Mouse (Mus musculus) olfactory bulb, adult 2 months (tissue): ENCODE data around the gene Ruvbl2. TPM values are rescaled to one million over a fixed set of nuclear protein-coding genes. Genes with fewer than 3 reads are reported as not detected.
"Not testable (repeated sequence)": the region's sequence is repeated elsewhere in the genome, so short reads cannot be mapped to it uniquely, and the experiment has no call there.

Source experiments
- H3K27ac ChIP-seq: fragments of 200-500 bp; 2 replicates; pipeline ENCODE4 v1.5.1; 2012; ENCODE audit warnings: low read depth, low read length; ENCODE audit not compliant: insufficient read depth
- H3K4me1 ChIP-seq: fragments of 200-500 bp; 2 replicates; pipeline ENCODE4 v1.6.1; 2012; ENCODE audit warnings: low read length; ENCODE audit not compliant: control insufficient read depth, insufficient read depth
- H3K4me3 ChIP-seq: fragments of 200-500 bp; 2 replicates; pipeline ENCODE4 v1.5.1; 2012; ENCODE audit warnings: mild to moderate bottlenecking, low read depth, low read length, moderate library complexity; ENCODE audit not compliant: insufficient read depth
- CTCF ChIP-seq: fragments of 200-500 bp; IDR thresholded peaks from 2 replicates; pipeline ENCODE4 v1.5.1; 2012; ENCODE audit warnings: low read depth, mild to moderate bottlenecking, low read length, moderate library complexity; ENCODE audit not compliant: insufficient read depth
- POLR2A ChIP-seq: fragments of 200-500 bp; IDR thresholded peaks from 2 replicates; pipeline ENCODE4 v1.6.1; 2012; ENCODE audit warnings: mild to moderate bottlenecking, low read depth, low read length, moderate library complexity; ENCODE audit not compliant: insufficient read depth
- WGBS: fragments of 180-500 bp; shearing (Covaris S2); methylation state at CpG from one replicate; pipeline ENCODE4 v1.1.7; 2018; 5-methylcytosine and 5-hydroxymethylcytosine counted together
- polyA plus RNA-seq: library from polyadenylated mRNA; stranded (reverse); fragments of >200 nt; gene quantifications from 2 replicates; pipeline ENCODE4 v1.2.4, GENCODE M21; 2012; ENCODE audit warnings: low replicate concordance; ENCODE audit not compliant: missing spikeins, insufficient read depth, insufficient read length

Gene Ruvbl2
- polyA plus RNA-seq = not detected in 2 replicates

DNA sequence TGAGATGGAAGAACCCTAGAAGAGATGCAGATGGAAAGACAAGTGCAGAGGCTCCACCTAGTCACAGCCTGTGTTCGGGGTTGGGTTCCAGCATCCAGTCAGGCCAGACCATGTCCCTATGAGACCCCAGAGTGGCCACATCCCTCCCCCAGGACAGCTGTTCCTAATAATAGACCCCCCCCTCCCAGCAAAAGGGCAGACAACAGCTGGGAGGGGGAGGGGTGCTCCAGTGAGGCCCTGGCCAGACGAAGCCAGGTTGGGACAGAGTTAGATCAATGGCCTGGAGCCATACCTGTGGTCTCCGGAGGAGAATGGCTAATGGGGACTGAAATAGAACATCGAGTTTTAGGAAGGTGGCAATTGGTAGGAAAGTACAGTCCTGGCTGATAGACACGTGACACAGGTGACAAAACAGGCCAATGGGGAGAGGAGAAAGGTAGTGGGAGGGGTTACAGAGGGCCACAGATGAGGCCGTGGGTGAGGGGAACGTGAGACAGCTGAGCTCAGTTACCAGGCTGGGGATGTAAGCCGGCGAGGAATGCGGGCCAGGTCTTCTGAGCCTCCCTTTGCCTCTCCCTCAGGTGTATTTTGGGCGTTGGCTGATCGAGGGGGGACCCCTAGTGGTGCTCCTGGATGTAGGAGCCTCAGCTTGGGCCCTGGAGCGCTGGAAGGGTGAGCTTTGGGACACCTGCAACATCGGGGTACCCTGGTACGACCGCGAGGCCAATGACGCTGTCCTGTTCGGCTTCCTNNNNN, at the start of gene Ruvbl2:
Ruvbl2 (minus strand) TSS at position 576 of the 756 bp plus-strand sequence.
- H3K27ac ChIP-seq = no peak within 1 kb of the TSS
- WGBS = 40% methylated on average over 19 of the region's 19 CpGs
- no peak within 1 kb of the TSS for H3K4me3 ChIP-seq
- TF ChIP-seq POLR2A (no peak), CTCF (no peak)
- H3K4me1 ChIP-seq = peaks cover 24% of the 10 kb centered on the region

DNA sequence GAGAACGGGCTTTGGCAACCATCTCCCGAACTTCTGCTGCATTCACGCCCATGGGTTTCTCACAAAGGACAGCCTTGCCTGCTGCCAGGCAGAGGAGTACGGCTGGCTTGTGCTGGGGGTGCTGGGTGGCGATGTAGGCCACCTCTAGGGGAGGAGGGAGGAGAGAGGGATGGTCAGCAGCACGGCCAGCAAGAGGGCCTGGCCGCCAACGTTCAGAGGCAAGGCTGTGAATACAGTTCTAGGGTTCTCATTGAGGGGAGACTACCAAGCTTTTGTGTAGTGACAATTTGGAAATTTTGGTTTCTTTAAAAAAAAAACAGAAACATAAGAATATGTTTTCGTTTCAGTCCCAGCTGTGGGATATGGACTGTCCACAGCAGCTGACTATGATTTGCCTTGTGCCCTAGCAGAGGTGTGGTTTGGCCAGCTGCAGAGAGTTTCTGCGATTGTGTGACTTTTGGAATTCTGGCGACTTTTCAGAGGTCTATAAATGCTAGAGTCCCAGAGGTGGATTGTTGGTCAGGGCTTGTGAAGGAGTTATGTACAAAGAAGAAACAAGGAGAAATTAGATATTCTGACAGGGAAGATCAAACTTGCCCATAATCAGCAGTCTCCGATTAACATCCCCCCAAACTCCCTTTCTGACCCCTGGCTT, 49.0 kb upstream of the Ruvbl2 start, which contains the start of gene Gm45808:
Gm45808 (minus strand) TSS at position 51 of the 655 bp plus-strand sequence.
- peaks cover 23% of the 10 kb centered on the region for H3K4me1 ChIP-seq
- no peak within 1 kb of the TSS for H3K27ac ChIP-seq
- no peak for TF ChIP-seq POLR2A
- TF ChIP-seq CTCF = no peak
- 71% methylated on average over 12 of the region's 12 CpGs for WGBS
- no peak within 1 kb of the TSS for H3K4me3 ChIP-seq

GRCm38 (mm10) chr7:45486158-45486557, 48.3 kb upstream of the Ruvbl2 start:
- 76% methylated on average over 7 of the region's 7 CpGs for WGBS
- Histone ChIP-seq H3K4me3 (no peak overlapping the region), H3K4me1 (peaks cover 21% of the 10 kb centered on the region), H3K27ac (no peak overlapping the region)
- no peak for TF ChIP-seq POLR2A
- no peak for TF ChIP-seq CTCF

- not testable (repeated sequence) for H3K27ac ChIP-seq, H3K4me3 ChIP-seq
- 95% methylated on average over 5 of the region's 5 CpGs for WGBS
- H3K4me1 ChIP-seq = peaks cover 17% of the 10 kb centered on the region
Observed at GRCm38 (mm10) chr7:45484985-45485384, 47.1 kb upstream of the Ruvbl2 start.

- H3K27ac ChIP-seq = no peak overlapping the region
- H3K4me1 ChIP-seq = no peaks in the 10 kb centered on the region
- 92% methylated on average over 1 of the region's 1 CpGs for WGBS
- TF ChIP-seq CTCF (no peak), POLR2A (no peak)
- no peak overlapping the region for H3K4me3 ChIP-seq
Observed at GRCm38 (mm10) chr7:45482166-45482565, 44.3 kb upstream of the Ruvbl2 start.

DNA sequence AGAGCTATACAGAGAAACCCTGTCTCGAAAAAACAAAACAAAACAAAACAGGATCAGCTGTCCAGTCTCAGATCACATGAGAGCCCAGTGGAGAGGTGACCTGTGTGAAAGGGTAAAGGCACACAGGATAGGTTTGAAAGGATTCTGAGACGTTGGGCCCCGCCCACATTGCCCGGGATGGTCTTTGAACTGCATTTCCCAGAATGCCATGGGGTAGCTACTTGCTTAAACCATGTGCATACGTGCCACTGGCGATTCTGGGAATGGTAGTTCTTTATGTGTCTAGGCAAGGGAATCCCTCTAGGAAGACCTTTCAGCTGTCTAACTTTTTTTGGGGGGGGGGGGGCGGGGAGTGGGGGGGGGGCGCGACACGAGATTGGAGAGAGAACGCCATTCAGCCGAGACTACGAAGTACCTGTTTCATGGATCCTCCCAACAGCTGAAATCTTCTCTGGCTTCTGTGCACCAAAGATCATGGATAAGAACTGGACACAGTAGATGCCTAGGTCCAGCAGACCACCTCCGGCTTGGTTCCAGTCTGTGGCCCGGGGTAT, 43.6 kb upstream of the Ruvbl2 start, which contains the start of gene Tulp2:
Tulp2 (plus strand) TSS at position 504 of the 554 bp plus-strand sequence.
- no peaks in the 10 kb centered on the region for H3K4me1 ChIP-seq
- H3K4me3 ChIP-seq = no peak within 1 kb of the TSS
- no peak within 1 kb of the TSS for H3K27ac ChIP-seq
- WGBS = 51% methylated on average over 15 of the region's 15 CpGs
- TF ChIP-seq POLR2A (no peak), CTCF (no peak)

GRCm38 (mm10) chr7:45480310-45480709, 42.4 kb upstream of the Ruvbl2 start:
- H3K4me1 ChIP-seq, H3K27ac ChIP-seq, H3K4me3 ChIP-seq: not testable (repeated sequence)
- 84% methylated on average over 4 of the region's 4 CpGs for WGBS

DNA sequence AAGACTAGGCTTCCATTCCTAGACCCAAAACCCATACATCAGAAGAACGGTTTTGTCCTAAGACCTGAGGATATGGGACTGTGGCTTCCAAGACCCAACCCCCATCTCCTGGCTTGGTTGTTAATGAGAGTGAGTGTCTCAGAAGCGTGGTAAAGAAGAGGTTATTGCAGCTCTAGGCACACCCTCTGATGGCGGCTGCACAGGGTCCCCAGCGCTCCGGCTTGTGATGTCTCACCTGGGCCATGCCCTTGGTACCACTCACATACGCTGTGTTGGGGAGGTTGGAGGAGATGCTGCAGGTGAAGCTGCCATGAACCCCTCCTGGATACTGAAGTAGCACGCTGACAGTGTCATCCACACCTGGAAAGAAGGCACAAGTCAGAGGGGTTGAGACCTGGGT, 40.9 kb upstream of the Ruvbl2 start:
- 95% methylated on average over 7 of the region's 7 CpGs for WGBS
- no peak overlapping the region for H3K4me3 ChIP-seq
- TF ChIP-seq POLR2A = no peak
- no peak for TF ChIP-seq CTCF
- H3K27ac ChIP-seq = no peak overlapping the region
- peaks cover 5% of the 10 kb centered on the region; the same call in 1 of the 2 replicates for H3K4me1 ChIP-seq

DNA sequence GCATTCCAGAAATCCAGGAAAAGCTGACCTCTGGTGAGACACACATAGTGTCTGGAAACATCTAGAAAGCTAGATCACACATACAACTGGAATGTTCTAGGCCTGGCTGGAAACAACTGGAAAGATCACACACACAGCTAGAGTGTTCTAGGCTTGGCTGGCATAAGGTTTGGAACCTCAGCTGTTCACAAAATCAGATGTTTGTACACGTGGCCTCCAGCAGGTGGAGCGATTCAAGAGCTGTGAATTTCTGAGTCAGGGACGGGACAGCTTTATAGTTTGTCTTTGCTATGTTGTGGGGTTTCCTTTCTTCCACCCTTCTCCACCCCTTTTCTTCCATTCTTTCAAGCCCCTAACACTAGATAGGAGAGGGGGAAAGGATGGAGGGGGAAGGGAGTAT, 39.1 kb upstream of the Ruvbl2 start:
- H3K4me3 ChIP-seq = no peak overlapping the region
- 3% methylated on average over 3 of the region's 3 CpGs for WGBS
- peaks cover 5% of the 10 kb centered on the region; the same call in 1 of the 2 replicates for H3K4me1 ChIP-seq
- no peak overlapping the region for H3K27ac ChIP-seq
- TF ChIP-seq POLR2A = no peak
- no peak for TF ChIP-seq CTCF
